Mouse (Mus musculus) kidney, embryonic 16.5 days (tissue): ENCODE results near the gene Rftn2. TPM values are rescaled to one million over a fixed set of nuclear protein-coding genes. Genes with fewer than 3 reads are reported as not detected.

Source experiments
- polyA plus RNA-seq: library from polyadenylated mRNA; unstranded; fragments of >200 nt; fragmentation: Nextera tagmentation; extraction: Ambion mirVana; gene quantifications from 2 replicates; pipeline ENCODE4 v1.2.1, GENCODE M21; 2015

Rftn2 gene
- polyA plus RNA-seq, 1 experiment from 2014 or later = 7.6 TPM

Other genes starting within 250 kb of the Rftn2 start
- gene Sf3b1, start 199.3 kb downstream of the Rftn2 start, polyA plus RNA-seq = 284 and 299 TPM in 2 replicates
- 15.3 and 16.5 TPM in 2 replicates for gene Coq10b, start 174.0 kb downstream of the Rftn2 start, polyA plus RNA-seq
- 404 and 411 TPM in 2 replicates for gene Hspe1, start 138.7 kb downstream of the Rftn2 start, polyA plus RNA-seq
- 480 and 498 TPM in 2 replicates for gene Hspd1, start 138.5 kb downstream of the Rftn2 start, polyA plus RNA-seq
- gene Mob4, start 95.6 kb downstream of the Rftn2 start, polyA plus RNA-seq = 134 and 139 TPM in 2 replicates
- gene Mars2, start 10.4 kb upstream of the Rftn2 start, polyA plus RNA-seq = 2.2 and 2.6 TPM in 2 replicates
- gene Boll, start 136.7 kb upstream of the Rftn2 start, polyA plus RNA-seq = 0.36 and 0.46 TPM in 2 replicates
- gene Plcl1, start 179.1 kb upstream of the Rftn2 start, polyA plus RNA-seq = 3.9 and 4.5 TPM in 2 replicates